Mouse (Mus musculus) large intestine, adult 2 months (tissue): Measurements from ENCODE around the gene Hibch. TPM values are rescaled to one million over a fixed set of nuclear protein-coding genes. Genes with fewer than 3 reads are reported as not detected.

ENCODE experiments used
- DNase-seq: peaks from one replicate; pipeline ENCODE4 v3.0.0-alpha.2; 2012; ENCODE audit warnings: low read depth, low spot score
- WGBS: fragments of 180-500 bp; shearing (Covaris S2); methylation state at CpG from one replicate; pipeline ENCODE4 v1.1.7; 2018; 5-methylcytosine and 5-hydroxymethylcytosine counted together
- polyA plus RNA-seq: library from polyadenylated mRNA; depleted of rRNA; stranded (reverse); fragments of >200 nt; gene quantifications from 2 replicates; pipeline ENCODE4 v1.2.3, GENCODE M21; 2012; rRNA removed

The Hibch gene
- polyA plus RNA-seq, result 10.1 and 18.0 TPM in 2 replicates

DNA sequence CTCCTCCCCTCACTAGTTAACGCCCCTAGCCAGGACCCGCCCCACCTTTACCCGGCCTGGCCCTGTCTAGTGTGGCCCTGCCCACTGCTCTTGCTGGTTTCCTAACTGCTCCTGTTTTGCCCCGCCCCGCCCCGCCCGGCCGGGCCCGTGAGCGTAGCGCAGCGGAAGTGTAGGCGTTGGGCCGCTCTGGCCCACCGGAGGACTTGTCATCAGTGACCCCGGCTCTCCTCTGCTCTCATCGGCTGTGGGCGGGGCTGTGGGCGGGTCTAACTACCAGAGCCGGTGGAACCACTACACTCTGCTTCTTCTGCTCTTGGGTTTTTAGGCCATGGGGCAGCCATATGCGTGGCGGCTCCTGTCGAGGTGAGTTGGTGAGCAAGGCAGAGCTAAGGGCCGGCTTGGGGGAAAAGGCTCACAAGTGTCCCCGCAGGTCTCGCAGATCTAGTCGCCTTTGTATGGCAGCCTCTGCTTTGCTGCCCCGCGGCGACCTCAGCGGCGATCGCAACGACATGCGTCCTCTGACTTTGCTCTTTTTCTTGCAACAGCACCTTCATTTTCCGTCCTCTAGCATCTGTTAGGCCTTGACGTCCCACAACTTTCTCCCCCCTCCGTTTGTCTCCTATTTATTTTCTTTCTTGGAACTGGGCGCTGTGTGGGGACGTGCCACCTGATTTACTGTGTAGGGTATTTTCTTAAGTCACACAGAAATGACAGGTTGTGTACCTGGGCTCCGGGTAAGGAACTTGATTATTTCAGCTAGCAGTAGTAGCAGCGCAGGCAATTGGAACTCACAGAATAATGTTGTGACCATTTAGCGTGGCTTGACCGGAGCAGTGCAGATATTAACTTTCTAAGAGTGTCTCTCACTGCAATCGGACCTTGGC, at the start of gene Hibch:
TSS of gene Hibch (plus strand) at position 148 of the 884 bp plus-strand sequence.
- WGBS, result under 1% methylated on average over 45 of the region's 45 CpGs
- DNase-seq, result peak; percentile 96

DNA sequence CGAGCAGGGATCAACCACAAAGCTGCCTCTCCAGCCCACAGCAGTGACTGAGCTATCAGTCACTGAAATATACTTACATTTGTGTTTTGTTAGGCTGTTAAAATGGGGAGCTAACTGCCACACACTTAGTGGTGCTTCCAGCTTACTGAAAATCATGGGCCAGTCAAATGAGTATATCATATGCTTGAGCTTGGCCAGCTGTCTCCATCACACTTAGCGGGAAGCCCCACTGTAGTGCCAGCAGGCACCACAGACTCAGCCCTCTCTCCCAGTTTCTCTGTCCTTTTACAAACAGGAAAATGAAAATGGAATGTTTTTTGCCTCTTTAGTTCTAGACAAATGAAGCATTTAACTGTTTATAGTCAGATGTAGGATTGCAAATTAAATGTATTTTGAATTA, 48.8 kb upstream of the Hibch start:
- DNase-seq, result no peak
- 90% methylated on average over 2 of the region's 2 CpGs for WGBS

GRCm38 (mm10) chr1:52799056-52799726, 45.5 kb upstream of the Hibch start:
- 6% methylated on average over 10 of the region's 10 CpGs for WGBS
- peak; percentile 73 for DNase-seq

- DNase-seq, result no peak
- WGBS, result 8% methylated on average over 5 of the region's 5 CpGs
These were observed 45.0 kb upstream of the Hibch start for GRCm38 (mm10) chr1:52799772-52800171.

GRCm38 (mm10) chr1:52800340-52800740, 44.4 kb upstream of the Hibch start:
- WGBS, result 10% methylated on average over 3 of the region's 3 CpGs
- no peak for DNase-seq

DNA sequence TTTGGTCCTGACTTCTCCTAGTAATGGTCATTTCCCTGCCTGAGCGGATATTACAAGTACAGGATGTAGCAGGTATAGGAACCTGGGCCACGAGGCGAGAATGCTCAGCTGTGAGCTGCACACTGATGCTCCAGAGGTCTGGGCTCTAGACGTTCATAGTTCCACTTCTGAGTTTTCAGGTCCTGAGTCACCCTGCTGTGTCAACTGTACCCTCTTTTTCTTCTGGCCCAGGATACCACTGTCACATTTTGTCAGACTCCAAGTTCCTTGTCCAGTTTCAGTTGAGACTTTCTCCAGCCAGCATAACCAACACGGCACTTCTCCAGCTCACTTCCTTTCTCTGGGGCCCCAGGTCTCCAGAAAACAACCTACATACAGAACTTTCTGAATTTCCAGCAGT, 43.1 kb upstream of the Hibch start:
- no peak for DNase-seq
- WGBS, result 84% methylated on average over 5 of the region's 5 CpGs

- WGBS, result 76% methylated on average over 5 of the region's 5 CpGs
- no peak for DNase-seq
These were observed 42.2 kb upstream of the Hibch start for GRCm38 (mm10) chr1:52802406-52802975.

- DNase-seq, result no peak
These were observed 39.7 kb upstream of the Hibch start for GRCm38 (mm10) chr1:52805041-52805440.

DNA sequence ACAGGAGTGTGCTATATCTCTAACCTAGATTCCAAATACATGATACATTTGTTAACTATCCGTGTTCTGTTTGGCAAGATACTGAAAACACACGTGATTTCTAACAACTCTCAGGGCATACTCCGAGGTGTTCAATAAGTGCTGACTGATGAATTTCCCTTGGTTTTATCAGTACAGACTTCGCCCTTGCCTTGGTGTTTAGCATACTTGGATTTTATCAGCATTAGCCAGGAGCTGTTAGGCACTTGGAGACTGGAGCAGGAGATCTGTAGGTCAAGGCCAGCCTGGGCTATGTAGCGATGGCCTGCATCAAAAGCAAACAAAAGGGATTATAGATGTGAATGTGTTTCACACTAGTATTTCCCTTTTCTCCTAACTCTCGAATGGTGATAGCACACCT, 36.3 kb upstream of the Hibch start:
- no peak for DNase-seq
- WGBS, result 77% methylated on average over 6 of the region's 6 CpGs

More at GRCm38 (mm10) chr1:52805041-52805440, 39.7 kb upstream of the Hibch start:
- WGBS, result 93% methylated on average over 1 of the region's 1 CpGs

DNA sequence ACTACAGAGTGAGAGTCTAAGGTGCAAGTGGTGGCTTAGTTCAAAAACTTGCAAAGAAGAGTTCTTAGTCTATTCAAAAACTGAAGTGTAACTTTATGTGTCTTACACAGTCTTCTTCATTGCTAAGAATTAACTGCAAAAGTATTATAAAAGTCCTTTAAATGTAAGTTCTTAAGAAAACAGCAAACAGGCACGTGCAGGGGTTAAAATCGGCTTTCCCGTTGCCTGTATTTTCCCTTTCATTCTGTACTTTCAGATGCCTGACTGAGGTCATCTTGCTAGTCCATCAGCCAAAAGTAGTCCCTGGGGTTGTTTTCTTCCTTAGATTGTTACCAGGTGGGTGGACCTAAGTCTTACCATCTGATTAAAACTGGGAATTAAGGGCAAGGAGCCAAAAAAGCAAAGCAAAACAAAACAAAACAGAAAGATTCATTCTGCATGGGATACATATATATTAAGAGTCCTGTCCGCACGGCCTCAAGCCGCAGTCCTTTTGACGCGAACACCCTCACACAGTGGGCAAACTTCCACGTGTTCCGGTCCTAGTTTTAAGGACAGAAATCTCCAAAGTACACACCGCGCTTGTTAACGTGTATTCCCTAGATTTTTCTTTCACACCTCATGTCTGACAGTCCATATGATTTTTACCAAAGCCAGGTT, 28.4 kb upstream of the Hibch start:
- WGBS, result 41% methylated on average over 13 of the region's 13 CpGs
- no peak for DNase-seq

DNA sequence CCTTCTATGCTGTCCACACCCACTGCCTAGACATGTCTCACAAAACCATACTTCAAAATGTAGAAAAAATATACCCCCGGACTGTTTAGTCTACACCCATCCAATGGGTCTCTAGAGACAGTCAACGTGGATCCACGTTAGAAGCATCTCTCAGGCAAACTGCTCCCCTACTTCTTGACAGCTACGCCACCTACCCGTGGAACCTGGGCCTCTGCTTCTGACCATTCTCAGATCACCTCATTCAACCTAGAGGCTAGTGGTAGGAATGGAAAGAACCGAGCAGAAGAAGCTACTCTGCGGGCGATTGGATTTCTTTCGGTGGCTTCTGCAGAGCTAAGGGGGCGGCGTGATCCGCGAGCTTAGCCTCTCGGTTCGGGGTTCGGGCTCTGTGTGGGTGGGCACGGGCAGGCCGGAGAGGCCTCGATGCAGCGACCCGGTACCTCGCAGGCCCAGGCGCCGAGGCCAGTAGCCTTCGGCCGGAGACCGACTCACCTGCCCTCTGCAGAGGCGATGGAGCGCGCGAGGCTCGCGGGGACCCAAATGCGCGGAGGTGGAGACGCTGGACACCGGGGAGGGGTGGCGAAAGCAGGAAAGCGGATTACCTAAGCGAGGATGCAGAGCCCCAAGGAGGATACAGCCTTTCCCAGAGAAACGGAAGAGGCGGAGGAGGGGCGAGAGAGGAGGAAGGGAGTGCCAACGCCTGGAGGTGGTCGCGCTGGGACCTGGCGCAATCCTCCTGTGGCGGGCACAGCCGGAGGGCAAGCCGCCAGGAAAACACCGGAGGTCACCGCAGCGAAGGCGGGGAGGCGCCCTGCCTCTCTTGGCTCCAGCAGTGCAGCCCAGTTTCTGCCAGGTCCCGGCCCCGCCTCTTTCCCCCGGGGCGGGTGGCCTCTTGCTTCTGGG, 27.6 kb upstream of the Hibch start, which contains the start of gene Inpp1:
TSS of gene Inpp1 (minus strand) at position 779 of the 903 bp plus-strand sequence.
- DNase-seq, result no peak
- under 1% methylated on average over 59 of the region's 59 CpGs for WGBS

DNA sequence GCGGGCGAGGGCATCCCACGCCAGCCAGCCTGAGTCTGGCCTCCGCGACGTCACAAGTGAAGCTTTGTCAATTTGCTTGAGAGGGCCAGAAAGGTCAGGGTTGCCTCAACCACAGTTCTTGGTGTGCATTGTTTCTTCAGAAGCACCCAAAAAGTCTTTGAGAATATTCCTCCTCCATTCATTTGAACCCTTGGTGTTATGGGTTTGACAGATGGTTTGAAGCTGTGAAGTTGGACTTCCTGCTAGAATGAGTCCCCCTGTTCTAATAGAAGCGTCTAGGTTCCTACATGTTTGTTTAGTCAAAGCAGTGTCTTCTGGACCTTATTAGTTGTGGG, 26.9 kb upstream of the Hibch start:
- no peak for DNase-seq
- 5% methylated on average over 7 of the region's 7 CpGs for WGBS

DNA sequence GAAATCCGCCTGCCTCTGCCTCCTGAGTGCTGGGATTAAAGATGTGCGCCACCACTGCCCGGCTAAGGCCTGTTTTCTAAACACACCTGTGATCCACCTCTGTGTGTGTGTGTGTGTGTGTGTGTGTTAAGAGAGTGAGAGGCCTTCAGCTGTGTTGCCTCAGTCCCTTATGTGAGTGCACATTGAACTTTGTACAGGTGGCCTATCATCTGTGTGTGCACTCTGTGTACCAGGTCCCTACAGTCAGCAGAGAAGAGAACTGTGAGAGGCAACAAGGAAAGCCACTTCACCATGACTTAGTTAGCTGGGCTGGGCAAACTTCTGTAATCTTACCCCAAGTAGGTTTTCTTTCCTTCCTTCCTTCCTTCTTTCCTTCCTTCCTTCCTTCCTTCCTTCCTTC, 5.6 kb upstream of the Hibch start:
- 92% methylated on average over 3 of the region's 3 CpGs for WGBS
- DNase-seq, result no peak

- WGBS, result under 1% methylated on average over 3 of the region's 3 CpGs
- DNase-seq, result peak; percentile 16
These were observed 375 bp upstream of the Hibch start for GRCm38 (mm10) chr1:52844354-52844753.

GRCm38 (mm10) chr1:52846556-52846955, 1.8 kb downstream of the Hibch start:
- no peak for DNase-seq

DNA sequence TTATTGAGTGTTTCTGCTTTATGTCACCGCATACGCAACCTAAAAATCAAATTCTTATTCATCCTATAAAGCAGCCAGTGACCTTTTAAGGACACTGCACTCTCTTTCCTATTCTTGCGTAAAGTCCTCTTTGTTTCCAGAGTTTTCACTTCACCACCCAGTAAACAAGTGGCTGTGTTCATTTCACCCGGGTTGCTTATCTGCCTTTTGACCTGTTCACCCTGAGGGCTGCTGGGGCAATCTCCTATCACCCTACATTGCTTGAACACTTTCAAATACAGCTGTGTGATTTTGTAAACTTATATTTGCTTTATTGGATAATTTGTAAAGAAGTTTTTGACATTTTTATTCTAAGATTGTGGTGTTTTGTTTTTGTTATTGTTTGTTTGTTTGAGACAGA, 4.7 kb downstream of the Hibch start:
- DNase-seq, result no peak
- WGBS, result 77% methylated on average over 4 of the region's 4 CpGs

More at GRCm38 (mm10) chr1:52846556-52846955, 1.8 kb downstream of the Hibch start:
- 79% methylated on average over 4 of the region's 4 CpGs for WGBS

GRCm38 (mm10) chr1:52854029-52854428, 9.3 kb downstream of the Hibch start:
- peak; percentile 42 for DNase-seq
- 70% methylated on average over 1 of the region's 1 CpGs for WGBS

DNA sequence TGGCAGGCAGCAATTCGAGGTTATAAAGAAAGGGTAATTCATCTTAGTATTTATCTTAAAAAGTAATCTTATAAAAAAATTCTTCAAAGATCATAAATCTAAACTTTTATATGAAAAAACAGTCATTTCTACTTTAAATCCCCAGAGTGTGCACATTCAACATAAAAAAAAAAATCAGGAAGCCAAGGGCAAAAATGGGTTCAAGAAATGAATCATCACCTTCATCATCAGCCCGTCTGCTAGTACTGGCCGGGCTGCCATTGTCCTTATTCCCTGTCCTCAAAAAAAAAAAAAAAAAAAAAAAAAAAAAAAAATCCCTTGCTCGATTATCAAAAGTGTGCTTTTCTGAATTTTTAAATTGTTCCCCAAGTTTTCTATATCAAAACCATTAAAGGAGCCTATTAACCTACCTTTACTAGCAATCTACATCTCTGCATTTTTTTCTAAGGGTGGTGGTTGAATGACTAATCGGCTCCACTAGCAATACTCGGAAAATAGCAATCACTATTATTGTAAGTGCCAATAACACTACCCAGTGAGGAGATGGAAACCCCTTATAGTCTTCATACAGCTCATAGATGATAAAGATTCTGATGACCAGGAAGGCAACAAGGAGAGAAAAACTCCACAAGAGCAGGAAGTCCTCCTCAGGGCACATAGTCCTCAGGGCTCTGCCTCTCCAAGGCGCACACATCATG, 11.3 kb downstream of the Hibch start:
- WGBS, result 70% methylated on average over 7 of the region's 7 CpGs
- DNase-seq, result no peak
